Mouse (Mus musculus) forebrain, postnatal 0 days (tissue): ENCODE measurements at regions not wholly inside any gene's neighbourhood (a gene's known extent, or its start where the extent isn't known, plus 50 kb on each side); places are given as distances from the start of the nearest gene placed in this dataset.

Source experiments
- ATAC-seq: fragments of 200-750 bp; cut with Nextera tagmentation; 2 replicates; pipeline ENCODE4 v1.8.0; 2017; ENCODE audit warnings: mild to moderate bottlenecking, moderate library complexity
- DNase-seq: peaks from one replicate; pipeline ENCODE4 v3.0.0-alpha.2; 2015
- H3K27ac ChIP-seq: fragments of 300-500 bp; sonication (generic); 2 replicates; pipeline ENCODE4 v1.5.1; 2014; ENCODE audit warnings: low read depth, mild to moderate bottlenecking, antibody characterized with exemption, low read length, moderate library complexity, mixed read lengths
- H3K27me3 ChIP-seq: fragments of 300-500 bp; sonication (generic); 2 replicates; pipeline ENCODE4 v1.6.1; 2014; ENCODE audit warnings: mild to moderate bottlenecking, low read length, mixed read lengths; ENCODE audit not compliant: insufficient read depth
- H3K36me3 ChIP-seq: fragments of 300-500 bp; sonication (generic); 2 replicates; pipeline ENCODE4 v1.6.1; 2014; ENCODE audit warnings: mild to moderate bottlenecking, moderate library complexity; ENCODE audit not compliant: insufficient read depth
- H3K4me1 ChIP-seq: fragments of 300-500 bp; sonication (generic); 2 replicates; pipeline ENCODE4 v1.6.1; 2014; ENCODE audit warnings: antibody characterized with exemption; ENCODE audit not compliant: insufficient read depth
- H3K4me2 ChIP-seq: fragments of 300-500 bp; sonication (generic); 2 replicates; pipeline ENCODE4 v1.6.1; 2014; ENCODE audit warnings: low read depth, mild to moderate bottlenecking, moderate library complexity
- H3K4me3 ChIP-seq: fragments of 300-500 bp; sonication (generic); 2 replicates; pipeline ENCODE4 v1.5.1; 2014; ENCODE audit warnings: low read depth, low read length, mixed read lengths
- H3K9ac ChIP-seq: fragments of 300-500 bp; sonication (generic); 2 replicates; pipeline ENCODE4 v1.6.1; 2014; ENCODE audit warnings: mild to moderate bottlenecking
- H3K9me3 ChIP-seq: fragments of 300-500 bp; sonication (generic); 2 replicates; pipeline ENCODE4 v1.6.1; 2016; ENCODE audit warnings: low read length
- CTCF ChIP-seq: sonication (generic); IDR thresholded peaks from 2 replicates; pipeline ENCODE4 v1.5.1; 2016; ENCODE audit warnings: antibody characterized with exemption, control low read depth, low read depth
- WGBS: fragments of 180-500 bp; shearing (Covaris S2); extraction: QIAGEN DNeasy Blood & Tissue Kit; methylation state at CpG from one replicate; pipeline ENCODE4 v1.1.7; 2014; 5-methylcytosine and 5-hydroxymethylcytosine counted together

DNA sequence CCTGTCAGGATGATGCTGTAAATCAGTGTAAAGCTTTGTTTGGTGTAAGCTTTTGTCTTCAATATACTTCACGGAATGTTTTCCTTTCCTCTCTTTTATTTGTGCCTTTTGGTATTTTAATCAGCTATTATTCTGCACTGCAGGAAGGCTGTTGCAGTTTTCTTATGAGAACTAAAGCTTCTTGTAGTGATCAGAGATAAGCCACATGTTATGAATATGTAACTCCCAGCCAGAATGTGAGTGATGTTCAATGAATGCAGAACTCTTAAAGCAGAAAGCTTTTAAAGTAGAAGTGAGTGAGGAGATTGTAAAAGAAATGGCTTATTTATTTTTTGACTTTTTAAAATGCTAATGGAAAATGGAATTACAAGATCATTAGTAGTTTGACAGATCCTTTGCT is 78.5 kb upstream of the Pom121l12 start:
- H3K9me3 ChIP-seq = no peaks in the 10 kb centered on the region
- WGBS = 10% methylated on average over 1 of the region's 1 CpGs
- no peaks in the 10 kb centered on the region for H3K4me1 ChIP-seq
- H3K27me3 ChIP-seq = no peaks in the 10 kb centered on the region
- DNase-seq (no peak), ATAC-seq (peak; percentile 84; the same call in 1 of the 2 replicates)
- TF ChIP-seq CTCF = no peak
- no peak overlapping the region for H3K27ac ChIP-seq
- no peak overlapping the region for H3K4me3 ChIP-seq
- H3K9ac ChIP-seq = no peak overlapping the region
- H3K4me2 ChIP-seq = no peak overlapping the region
- H3K36me3 ChIP-seq = no peaks in the 10 kb centered on the region

DNA sequence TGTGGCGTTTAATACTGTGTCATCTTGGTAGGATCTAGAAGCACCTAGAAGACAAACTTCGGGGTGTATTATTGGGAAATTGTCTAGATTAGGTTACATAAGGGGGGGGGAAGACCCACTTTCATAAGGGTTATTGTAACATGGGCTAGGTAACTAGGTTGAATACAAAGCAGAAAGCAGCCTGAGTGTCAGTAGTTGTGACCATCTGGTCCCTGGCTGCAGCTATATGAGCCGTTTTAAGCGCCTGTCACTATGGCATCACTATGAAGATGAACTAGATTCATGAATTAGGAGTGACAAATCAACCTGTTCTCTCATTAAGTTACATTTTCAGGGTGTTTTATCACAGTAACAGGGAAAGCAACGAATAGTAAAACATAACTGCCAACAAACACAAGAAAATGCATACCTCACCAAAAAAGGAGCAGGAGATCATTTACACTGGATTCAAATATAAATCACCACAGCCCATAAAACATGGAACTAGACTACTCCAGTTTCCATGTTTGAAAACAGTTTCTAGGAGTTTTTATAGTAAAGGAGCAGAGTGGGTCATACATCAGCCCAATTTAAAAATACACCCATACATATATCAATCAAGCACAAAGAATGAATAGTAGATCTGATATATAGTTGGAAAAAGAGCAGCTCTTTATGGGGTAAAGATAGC is 77.2 kb upstream of the Pom121l12 start:
- 86% methylated on average over 5 of the region's 5 CpGs for WGBS
- Histone ChIP-seq H3K36me3 (no peaks in the 10 kb centered on the region), H3K4me1 (no peaks in the 10 kb centered on the region)

More for the DNA sequence above, 77.2 kb upstream of the Pom121l12 start:
- H3K9ac ChIP-seq = no peak overlapping the region
- no peak for TF ChIP-seq CTCF
- ATAC-seq (no peak), DNase-seq (no peak)
- H3K4me2 ChIP-seq = no peak overlapping the region
- no peaks in the 10 kb centered on the region for H3K9me3 ChIP-seq
- no peak overlapping the region for H3K27ac ChIP-seq
- H3K27me3 ChIP-seq = no peaks in the 10 kb centered on the region
- H3K4me3 ChIP-seq = no peak overlapping the region
